Mouse (Mus musculus): ENCODE measurements around the gene Mboat2.

- TF ChIP-seq JUN (IDR thresholded peaks at IDR 0.05; ENCODE audit: insufficient read depth, low read depth, low read length) (no peak), CTCF (conservative IDR thresholded peaks at IDR 0.05 in 1 of 2, IDR thresholded peaks at IDR 0.05 in 1 of 2; ENCODE audit: low read depth in 2 of 2, low read length in 2 of 2) (no peak), GABPA (IDR thresholded peaks at IDR 0.05; ENCODE audit: insufficient replicate concordance, low read depth, low read length) (no peak), USF1 (IDR thresholded peaks at IDR 0.05; ENCODE audit: low read depth, low read length) (no peak), MYC (IDR thresholded peaks at IDR 0.05; ENCODE audit: low read depth, low read length) (no peak), POLR2A (IDR thresholded peaks at IDR 0.05; ENCODE audit: low read depth, low read length) (no peak), HCFC1 (IDR thresholded peaks at IDR 0.05; ENCODE audit: low read depth, low read length) (no peak), RAD21 (IDR thresholded peaks at IDR 0.05; ENCODE audit: low read depth, low read length) (no peak), EP300 (IDR thresholded peaks at IDR 0.05; ENCODE audit: low read length) (no peak), E2F4 (IDR thresholded peaks at IDR 0.05; ENCODE audit: insufficient replicate concordance, low read depth, low read length) (no peak), SIN3A (IDR thresholded peaks at IDR 0.05; ENCODE audit: low read length) (no peak), TBP (conservative IDR thresholded peaks at IDR 0.05; ENCODE audit: low read depth, low read length) (no peak), NELFE (IDR thresholded peaks at IDR 0.05; ENCODE audit: low read depth, low read length) (no peak)
Observed at GRCm38 (mm10) chr12:24955137-24955536, 124.5 kb downstream of the Mboat2 start.

All from CH12.LX (cell line).